Mouse (Mus musculus) bone marrow, adult 2 months (tissue): ENCODE measurements at regions not wholly inside any gene's neighbourhood (a gene's known extent, or its start where the extent isn't known, plus 50 kb on each side); places are given as distances from the start of the nearest gene placed in this dataset.

Experiments used
- H3K27ac ChIP-seq: fragments of 200-500 bp; 2 replicates; pipeline ENCODE4 v1.5.1; 2012; ENCODE audit warnings: low read depth, mild to moderate bottlenecking, control low read depth, inconsistent platforms, low read length; ENCODE audit not compliant: control insufficient read depth, poor library complexity, insufficient read depth
- H3K4me1 ChIP-seq: fragments of 200-500 bp; 2 replicates; pipeline ENCODE4 v1.6.1; 2011; ENCODE audit warnings: low read length; ENCODE audit not compliant: control insufficient read depth, insufficient read depth
- H3K4me3 ChIP-seq: fragments of 200-500 bp; replicated peaks from 2 replicates; pipeline ENCODE3; 2011; ENCODE audit warnings: mild to moderate bottlenecking, low read depth, low read length, control low read depth; ENCODE audit not compliant: control insufficient read depth
- CTCF ChIP-seq: fragments of 200-500 bp; IDR thresholded peaks from 2 replicates; pipeline ENCODE4 v1.5.1; 2011; ENCODE audit warnings: low read length, control low read depth; ENCODE audit not compliant: control insufficient read depth, insufficient read depth
- POLR2A ChIP-seq: fragments of 200-500 bp; IDR thresholded peaks from 2 replicates; pipeline ENCODE4 v1.6.1; 2011; ENCODE audit warnings: low read depth, mild to moderate bottlenecking, control low read depth, low read length, borderline replicate concordance; ENCODE audit not compliant: control insufficient read depth
- WGBS: fragments of 180-500 bp; shearing (Covaris S2); methylation state at CpG from one replicate; pipeline ENCODE4 v1.1.7; 2018; 5-methylcytosine and 5-hydroxymethylcytosine counted together

DNA sequence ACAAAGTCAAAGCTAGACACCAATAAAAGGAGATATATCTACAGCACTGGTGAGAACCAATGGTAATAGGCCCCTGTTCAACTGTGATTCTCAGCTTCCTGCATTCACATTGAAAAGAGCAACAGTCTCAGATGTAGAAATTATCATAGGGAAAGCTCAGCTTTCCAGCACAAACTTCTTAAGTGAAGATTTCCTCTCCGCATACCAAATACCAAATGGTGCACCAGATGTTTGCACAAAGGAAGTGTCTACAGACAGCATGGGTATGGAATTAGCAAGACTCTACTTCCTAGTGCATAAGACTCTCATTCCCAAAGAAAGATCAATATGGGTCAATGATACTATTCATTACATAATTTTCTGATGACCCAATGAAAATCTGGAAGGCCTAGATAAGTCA is 486.0 kb upstream of the Nox3 start:
- Histone ChIP-seq H3K4me3 (no peak overlapping the region), H3K4me1 (no peaks in the 10 kb centered on the region), H3K27ac (no peak overlapping the region)
- TF ChIP-seq CTCF (no peak), POLR2A (no peak)
- 98% methylated on average over 1 of the region's 1 CpGs for WGBS

DNA sequence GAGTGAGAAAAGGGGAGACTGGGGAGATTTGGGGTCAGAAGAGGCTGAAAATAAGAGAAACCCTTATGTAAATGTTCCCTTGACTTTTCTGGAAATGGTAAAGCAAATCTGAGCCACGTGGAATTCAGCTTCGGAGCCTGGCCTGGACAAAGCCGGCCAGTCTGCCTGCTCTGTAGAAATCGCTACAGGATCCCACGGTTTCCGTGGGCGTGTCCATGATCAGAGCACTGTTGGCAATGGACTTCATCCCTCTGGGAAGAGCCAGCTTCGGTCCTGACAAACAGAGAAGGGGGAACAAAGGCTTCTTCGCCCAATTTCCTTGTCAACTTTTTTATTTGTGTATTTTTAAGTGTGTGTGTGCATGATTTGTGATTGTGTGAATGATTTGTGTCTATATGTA is 490.7 kb upstream of the Nox3 start:
- no peak overlapping the region for H3K27ac ChIP-seq
- H3K4me1 ChIP-seq, result no peaks in the 10 kb centered on the region
- WGBS, result 73% methylated on average over 9 of the region's 9 CpGs
- TF ChIP-seq POLR2A, result no peak
- TF ChIP-seq CTCF, result no peak
- no peak overlapping the region for H3K4me3 ChIP-seq

DNA sequence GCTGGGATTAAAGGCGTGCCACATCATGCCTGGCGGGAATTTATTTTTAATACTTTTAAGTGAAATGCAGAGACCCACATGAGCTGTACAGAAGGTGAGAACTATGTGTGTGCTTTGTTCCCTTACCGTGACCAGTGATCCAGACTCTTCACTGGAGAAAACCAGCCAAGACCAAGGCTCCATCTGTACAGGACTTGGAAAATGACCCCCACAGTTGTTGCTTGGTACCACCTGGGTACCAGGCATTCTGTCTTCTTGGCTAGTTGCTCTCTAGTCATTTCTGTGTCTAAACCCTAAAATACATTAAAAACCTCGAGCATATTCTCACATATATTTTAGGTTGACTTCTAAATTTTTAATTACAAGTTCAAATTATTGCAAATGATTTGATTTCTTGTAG is 491.5 kb upstream of the Nox3 start:
- TF ChIP-seq POLR2A (no peak), CTCF (no peak)
- Histone ChIP-seq H3K4me3 (no peak overlapping the region), H3K4me1 (no peaks in the 10 kb centered on the region), H3K27ac (no peak overlapping the region)
- WGBS, result 79% methylated on average over 4 of the region's 4 CpGs

DNA sequence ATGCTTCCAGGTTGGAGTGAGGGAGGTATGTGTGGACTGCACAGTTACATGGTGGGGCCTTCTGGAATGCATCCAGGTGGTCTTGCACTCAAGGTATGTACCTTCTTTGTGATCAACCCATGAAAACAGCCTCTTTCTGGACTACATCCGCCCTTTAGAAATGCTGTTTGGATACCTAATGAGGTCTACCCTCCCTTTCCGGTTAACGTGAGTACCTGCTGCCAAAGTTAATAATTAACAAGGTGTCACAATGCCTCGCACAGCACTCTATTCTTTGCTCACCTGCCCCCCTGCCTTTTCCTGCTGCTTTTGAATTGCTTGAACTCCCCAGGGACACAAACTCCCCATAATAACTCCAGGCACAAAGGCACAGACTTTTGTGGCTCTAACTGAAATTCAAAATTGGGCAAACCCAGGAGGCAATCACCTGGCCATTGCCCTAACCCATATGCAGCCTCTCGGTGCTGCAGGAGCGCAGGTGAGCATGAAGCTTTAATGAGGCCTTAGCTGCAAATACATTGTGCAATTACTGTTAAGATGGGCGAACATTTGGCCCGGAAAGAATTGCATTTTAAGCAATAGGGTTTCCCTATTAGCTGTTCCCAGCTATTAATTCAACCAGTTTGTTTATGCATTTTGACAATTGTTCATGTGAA is 500.9 kb upstream of the Nox3 start:
- Histone ChIP-seq H3K27ac (no peak overlapping the region), H3K4me1 (no peaks in the 10 kb centered on the region), H3K4me3 (no peak overlapping the region)
- TF ChIP-seq CTCF (no peak), POLR2A (no peak)
- 83% methylated on average over 8 of the region's 8 CpGs for WGBS

DNA sequence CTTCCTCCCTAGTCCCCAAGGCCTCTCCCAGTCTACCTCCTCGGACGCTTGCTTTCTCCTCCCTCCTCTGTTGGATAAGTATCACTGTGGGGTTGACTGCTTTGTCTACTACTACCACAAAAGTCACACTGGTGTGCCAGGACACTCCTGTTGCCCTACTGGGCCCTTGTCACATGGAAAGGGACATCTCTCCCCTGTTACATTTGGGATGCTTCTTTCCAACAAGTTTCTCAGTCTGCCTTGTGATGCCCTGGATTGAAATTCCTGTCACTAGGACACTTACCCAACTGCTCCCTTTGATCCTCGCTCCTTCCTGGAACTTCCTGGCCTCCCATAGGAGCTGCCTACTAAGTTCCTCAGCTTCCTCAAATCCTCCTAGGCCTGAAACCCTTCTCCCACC is 501.9 kb upstream of the Nox3 start:
- no peak for TF ChIP-seq CTCF
- no peak for TF ChIP-seq POLR2A
- H3K4me3 ChIP-seq, result no peak overlapping the region
- H3K4me1 ChIP-seq, result no peaks in the 10 kb centered on the region
- no peak overlapping the region for H3K27ac ChIP-seq
- 67% methylated on average over 3 of the region's 3 CpGs for WGBS

DNA sequence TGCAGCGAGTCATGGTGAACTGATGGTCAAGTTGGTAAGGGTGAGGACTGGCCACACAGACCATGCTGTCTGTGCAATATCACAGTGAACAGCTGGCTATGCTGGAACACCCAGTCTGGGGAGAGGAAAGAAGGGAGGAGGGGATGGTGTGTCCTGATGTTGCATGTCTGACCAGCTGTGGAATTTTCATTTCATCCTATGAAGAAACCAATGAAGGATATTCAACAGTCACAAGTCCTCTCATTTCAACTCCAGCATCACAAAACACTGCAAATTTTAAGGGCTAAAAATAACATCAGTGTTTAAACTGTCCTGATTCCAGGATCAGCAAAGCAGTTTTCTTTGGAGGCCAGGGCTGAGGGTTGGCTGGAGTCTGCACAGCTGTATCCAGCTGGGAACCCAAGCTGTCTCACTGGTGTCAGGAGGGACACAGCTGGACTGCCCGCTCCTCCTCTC is 503.7 kb upstream of the Nox3 start:
- Histone ChIP-seq H3K4me3 (no peak overlapping the region), H3K4me1 (no peaks in the 10 kb centered on the region), H3K27ac (no peak overlapping the region)
- no peak for TF ChIP-seq CTCF
- no peak for TF ChIP-seq POLR2A
- WGBS, result 81% methylated on average over 2 of the region's 2 CpGs

DNA sequence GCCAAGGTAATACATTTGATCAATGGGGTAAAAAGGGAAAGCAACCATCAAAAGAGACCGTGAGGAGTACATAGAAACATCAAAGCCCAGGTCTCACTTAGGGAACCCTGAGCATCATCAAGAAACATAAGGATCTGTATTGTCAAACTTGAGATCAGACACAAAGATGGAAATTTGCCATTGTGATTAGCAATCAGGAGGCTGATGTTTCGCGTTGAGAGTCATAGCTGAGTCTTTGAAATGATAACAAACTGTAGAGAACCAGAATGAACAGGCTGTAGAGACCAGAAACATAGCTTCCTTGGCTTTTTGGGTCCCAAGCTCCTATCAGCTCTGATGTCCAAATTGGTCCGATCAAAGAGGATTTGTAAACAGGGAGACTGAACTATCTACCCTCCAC is 505.2 kb upstream of the Nox3 start:
- H3K4me3 ChIP-seq, result no peak overlapping the region
- H3K4me1 ChIP-seq, result no peaks in the 10 kb centered on the region
- no peak for TF ChIP-seq CTCF
- no peak for TF ChIP-seq POLR2A
- no peak overlapping the region for H3K27ac ChIP-seq
- 85% methylated on average over 4 of the region's 4 CpGs for WGBS

DNA sequence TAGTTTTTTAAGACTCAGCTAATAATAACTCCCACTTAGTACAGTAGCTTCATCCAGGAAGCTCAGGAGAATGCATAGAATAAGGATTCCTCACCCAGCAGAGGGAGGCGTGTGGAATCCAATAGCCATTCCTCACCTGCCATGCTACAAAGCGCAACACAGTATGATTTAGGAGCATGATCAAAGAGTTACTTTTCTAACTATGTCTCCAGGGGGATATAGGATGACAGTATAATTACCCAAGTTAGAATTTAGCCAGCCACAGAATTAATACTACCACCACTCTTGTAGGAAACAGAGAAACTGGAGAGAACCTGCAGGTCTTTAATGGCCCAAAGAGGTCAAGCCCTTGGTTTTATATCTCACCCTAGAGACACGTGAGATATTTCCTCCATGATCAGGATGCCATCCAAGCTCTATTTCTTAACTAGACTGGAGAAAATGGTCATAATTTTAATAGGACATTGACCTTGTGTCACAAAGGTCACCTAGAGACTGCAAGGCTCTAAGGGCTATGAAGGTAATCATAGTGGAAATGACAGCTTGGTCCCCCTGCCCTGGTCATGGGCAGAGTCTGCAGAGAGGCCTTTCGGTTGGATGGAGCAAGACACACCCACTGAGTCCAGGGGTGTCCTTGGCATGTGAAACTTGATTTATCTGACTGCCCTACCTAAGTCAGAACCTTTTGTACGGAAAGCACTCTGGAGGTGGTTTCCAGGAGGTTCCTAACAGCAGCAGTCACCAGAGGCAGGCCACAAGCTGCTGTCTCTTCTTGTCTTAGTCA is 512.3 kb upstream of the Nox3 start:
- WGBS, result 83% methylated on average over 5 of the region's 5 CpGs
- TF ChIP-seq POLR2A (no peak), CTCF (no peak)
- H3K27ac ChIP-seq, result no peak overlapping the region
- H3K4me3 ChIP-seq, result no peak overlapping the region
- no peaks in the 10 kb centered on the region for H3K4me1 ChIP-seq
